Mouse (Mus musculus) myocyte (in vitro differentiated cells): ENCODE data around the gene Col4a1.

Source experiments
- CEBPB ChIP-seq: IDR thresholded peaks from 2 replicates; pipeline ENCODE4 v1.6.1; 2011; ENCODE audit warnings: mild to moderate bottlenecking, moderate library complexity; ENCODE audit not compliant: poor library complexity, insufficient read depth, severe bottlenecking
- MAX ChIP-seq: IDR thresholded peaks from one replicate; pipeline ENCODE4 v1.6.1; 2011; ENCODE audit warnings: low read depth, mild to moderate bottlenecking, control low read depth
- POLR2A ChIP-seq: IDR thresholded peaks from one replicate; pipeline ENCODE4 v1.6.1; 2011; ENCODE audit warnings: low read depth, mild to moderate bottlenecking, control low read depth, moderate library complexity; ENCODE audit not compliant: insufficient read length
- POLR2AphosphoS2 ChIP-seq: IDR thresholded peaks from one replicate; pipeline ENCODE4 v1.6.1; 2011; ENCODE audit warnings: low read depth, control low read depth; ENCODE audit not compliant: insufficient read length

- TF ChIP-seq POLR2A (no peak), MAX (no peak), CEBPB (no peak), POLR2AphosphoS2 (no peak)
These were observed 97.4 kb downstream of the Col4a1 start for GRCm38 (mm10) chr8:11215231-11215630.
